Mouse (Mus musculus): ENCODE measurements around the gene Sap30bp. TPM values are rescaled to one million over a fixed set of nuclear protein-coding genes. Genes with fewer than 3 reads are reported as not detected.

Gene Sap30bp
- polyA plus RNA-seq (2012; rRNA removed), result 75.4 and 142 TPM in 2 replicates

DNA sequence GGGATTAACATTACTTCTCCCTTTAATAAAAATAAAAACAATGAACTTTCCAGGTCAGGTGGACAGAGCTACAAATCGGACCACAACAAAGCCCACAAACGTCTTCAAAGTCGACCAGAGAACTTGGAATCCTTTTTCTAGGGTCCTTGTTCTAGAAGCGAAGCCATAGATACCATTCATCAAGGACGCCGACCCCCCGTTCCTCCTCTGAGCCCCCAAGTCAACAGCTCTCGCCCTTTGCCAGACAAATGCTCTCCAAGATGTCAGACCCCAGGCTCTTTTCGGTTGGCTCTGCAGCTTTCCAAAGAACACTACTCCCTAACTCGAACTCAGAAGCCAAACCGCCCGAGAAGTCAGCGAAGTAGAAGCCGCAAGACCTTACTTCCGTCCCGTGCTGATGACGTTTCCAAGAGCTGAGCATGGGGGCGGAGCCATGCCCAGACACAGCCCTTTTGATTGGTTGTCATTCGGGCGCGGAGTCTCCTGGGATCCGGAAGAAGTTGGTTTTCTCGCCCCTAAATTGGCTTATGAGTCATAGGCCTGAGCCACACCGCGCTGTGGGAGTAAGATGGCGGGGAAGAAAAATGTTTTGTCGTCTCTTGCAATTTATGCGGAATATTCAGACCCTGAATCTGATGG lies at the start of gene Sap30bp, which contains the start of gene Recql5:
Gene Sap30bp, plus strand, starts transcription at position 175 of the 639 bp plus-strand sequence.
Gene Recql5, minus strand, starts transcription at position 370 of the 639 bp plus-strand sequence.

DNA sequence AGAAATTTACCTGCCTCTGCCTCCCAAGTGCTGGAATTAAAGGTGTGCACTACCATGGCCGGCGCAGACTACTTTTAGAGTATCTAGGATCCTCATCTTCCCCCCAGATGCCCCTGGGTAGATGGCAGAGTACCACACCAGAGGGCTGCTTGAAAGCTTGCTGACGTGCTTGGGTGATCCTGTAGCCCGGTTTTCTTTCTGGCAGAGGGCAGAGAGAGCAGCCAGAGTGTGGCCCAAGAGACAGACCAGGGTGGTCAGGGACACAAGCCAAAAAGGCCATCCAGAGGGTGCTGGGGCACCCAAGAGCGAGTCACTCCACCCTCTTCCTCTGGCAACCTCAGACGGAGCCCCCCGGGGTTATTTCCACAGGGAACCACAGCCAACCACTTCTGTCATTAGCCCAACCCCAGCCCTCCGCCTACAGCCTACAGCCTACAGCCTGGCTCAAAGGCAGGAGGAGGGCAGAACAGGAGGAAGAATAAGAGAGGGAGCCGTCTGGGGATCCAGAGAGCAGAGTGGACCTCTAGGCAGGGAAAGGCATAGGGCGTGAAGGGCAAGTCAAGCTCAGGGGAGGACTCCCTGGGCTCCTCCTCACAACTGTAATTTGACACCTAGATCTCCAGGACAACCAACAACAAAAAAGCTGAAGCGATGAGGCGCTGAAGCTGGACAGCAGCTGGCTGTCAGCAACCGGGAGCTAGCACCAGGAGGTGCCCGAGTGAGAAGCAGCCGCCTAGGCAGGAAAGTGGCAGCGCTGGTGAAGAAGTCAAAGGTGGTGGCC lies 33.4 kb upstream of the Sap30bp start, which contains the start of gene Smim5:
Gene Smim5, plus strand, starts transcription at position 481 of the 781 bp plus-strand sequence.

DNA sequence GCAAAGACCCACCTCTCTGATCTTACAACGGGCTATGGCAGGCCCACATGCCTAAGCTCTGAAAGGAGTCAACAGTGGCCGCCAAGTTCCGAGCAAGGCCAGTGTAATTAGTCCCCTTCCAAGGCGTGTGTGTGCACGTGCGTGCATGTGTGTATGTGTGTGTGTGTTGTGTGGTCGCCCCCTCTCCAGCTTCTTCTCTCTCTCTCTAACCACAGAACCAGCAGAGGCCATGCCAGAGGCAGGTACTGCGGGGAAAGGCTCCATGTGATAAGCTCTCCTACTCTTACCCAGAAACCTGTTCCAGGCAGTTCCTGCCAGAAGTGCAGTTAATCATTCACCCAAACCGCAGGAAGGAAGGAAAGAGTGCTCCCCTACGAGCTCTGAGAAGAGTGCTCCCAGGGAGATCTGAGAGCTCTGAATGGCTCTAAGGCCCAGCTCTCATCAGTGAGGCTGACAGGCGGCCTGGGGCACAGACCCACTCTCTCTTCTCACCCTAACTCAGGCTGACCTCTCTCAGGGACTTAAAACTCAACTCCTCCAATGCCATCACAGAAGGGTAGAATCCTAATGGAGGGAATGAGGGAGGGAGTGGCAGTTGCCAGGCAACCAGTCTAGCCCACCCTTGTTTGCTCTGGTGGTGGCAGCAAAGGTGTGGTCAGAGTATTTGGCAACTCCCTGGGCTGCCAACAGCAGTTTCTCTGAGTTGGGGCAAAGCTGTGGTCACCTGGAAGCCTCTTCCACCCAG lies 21.3 kb upstream of the Sap30bp start, which contains the start of gene Smim6:
Gene Smim6, plus strand, starts transcription at position 386 of the 745 bp plus-strand sequence.

DNA sequence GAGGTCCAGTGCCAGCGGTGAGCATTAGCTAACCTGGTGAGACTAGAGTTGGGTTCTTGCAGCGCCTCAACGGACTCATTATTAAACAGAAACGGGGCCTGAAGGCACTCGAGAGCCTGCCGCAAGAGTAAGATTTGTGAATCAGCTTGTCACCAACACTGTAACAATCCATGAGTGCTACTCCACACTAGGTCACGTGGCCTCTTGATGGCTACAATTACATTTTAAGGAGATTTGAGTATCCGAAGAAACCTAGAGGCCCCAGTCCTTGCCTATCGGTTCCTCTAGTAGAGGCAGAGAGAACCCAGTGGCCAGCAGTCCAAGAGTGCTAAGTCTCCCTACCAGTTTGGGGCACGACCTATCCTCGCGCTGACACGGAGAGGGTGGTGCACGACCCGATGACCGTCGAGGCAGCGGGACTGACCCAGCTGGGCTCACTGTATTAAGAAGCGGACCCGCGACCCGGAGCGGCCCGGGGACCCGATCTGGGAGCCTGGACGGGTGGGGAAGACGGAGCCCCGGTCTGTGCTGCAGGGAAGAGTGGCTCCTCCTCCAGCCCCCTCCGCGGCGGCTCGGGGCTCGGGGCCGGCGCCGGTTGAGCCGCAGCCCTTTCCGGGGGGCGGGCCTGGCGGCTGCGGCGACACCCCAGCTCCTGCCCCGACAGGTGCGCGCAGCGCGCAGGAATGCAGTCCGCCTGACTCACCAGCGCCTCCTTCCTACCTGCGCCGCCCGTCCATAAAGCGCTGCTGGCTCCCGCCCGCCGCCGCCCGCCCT lies 41.4 kb downstream of the Sap30bp start, which contains the start of gene Itgb4:
Gene Itgb4, plus strand, starts transcription at position 401 of the 774 bp plus-strand sequence.

DNA sequence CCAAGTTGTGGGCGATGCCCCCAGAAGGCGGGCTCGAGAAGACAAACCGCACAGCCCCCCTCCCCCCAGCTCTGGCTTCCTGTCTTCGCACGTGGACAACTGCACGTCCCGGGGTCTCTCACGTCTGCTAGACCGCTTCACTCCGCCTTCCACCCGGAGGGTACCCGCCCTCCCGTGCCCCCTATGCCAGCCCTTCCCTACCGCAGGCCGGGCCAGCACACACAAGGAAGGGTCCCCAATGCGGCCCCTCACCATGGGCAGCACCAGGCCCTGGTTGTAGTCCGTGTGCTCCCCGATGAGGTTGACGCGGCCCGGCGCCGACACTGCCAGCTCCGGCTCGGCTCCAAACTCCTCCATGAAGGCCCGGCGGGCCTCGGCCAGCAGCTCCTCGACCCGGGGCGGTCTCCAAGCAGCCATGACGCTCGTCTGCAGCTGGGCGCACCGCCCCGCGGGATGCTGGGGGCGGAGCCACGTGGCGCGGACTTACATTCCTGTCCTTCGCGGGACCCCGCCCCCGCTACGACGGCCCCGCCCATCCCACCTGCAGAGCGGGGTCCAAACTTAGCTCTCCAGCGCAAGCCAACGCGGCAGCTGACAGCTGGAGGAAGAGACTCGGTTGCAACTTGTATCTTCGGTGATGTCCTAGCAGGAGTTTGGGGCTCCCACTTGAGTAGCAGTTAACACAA lies 79.3 kb downstream of the Sap30bp start, which contains the start of gene Galk1:
Gene Galk1, minus strand, starts transcription at position 458 of the 686 bp plus-strand sequence.

Other genes starting within 250 kb of the Sap30bp start
- gene Grb2, start 224.7 kb upstream of the Sap30bp start, polyA plus RNA-seq (2012; rRNA removed), result 66.4 and 72.0 TPM in 2 replicates
- 35.3 and 43.4 TPM in 2 replicates for gene Tmem94, start 167.8 kb upstream of the Sap30bp start, polyA plus RNA-seq (2012; rRNA removed)
- gene Caskin2, start 119.6 kb upstream of the Sap30bp start, polyA plus RNA-seq (2012; rRNA removed), result 22.0 and 25.5 TPM in 2 replicates
- gene Tsen54, start 118.6 kb upstream of the Sap30bp start, polyA plus RNA-seq (2012; rRNA removed), result 27.6 and 38.3 TPM in 2 replicates
- 5.4 and 6.8 TPM in 2 replicates for gene Llgl2, start 109.2 kb upstream of the Sap30bp start, polyA plus RNA-seq (2012; rRNA removed)
- gene Myo15b, start 74.9 kb upstream of the Sap30bp start, polyA plus RNA-seq (2012; rRNA removed), result 0.36 and 0.45 TPM in 2 replicates
- 2.5 and 2.6 TPM in 2 replicates for gene Smim5, start 33.3 kb upstream of the Sap30bp start, polyA plus RNA-seq (2012; rRNA removed)
- gene Smim6, start 21.3 kb upstream of the Sap30bp start, polyA plus RNA-seq (2012; rRNA removed), result 0.19 and 0.34 TPM in 2 replicates
- gene Recql5, start 195 bp downstream of the Sap30bp start, polyA plus RNA-seq (2012; rRNA removed), result 27.1 and 28.0 TPM in 2 replicates
- 0.67 and 0.72 TPM in 2 replicates for gene Itgb4, start 41.4 kb downstream of the Sap30bp start, polyA plus RNA-seq (2012; rRNA removed)
- gene Galk1, start 79.4 kb downstream of the Sap30bp start, polyA plus RNA-seq (2012; rRNA removed), result 72.5 and 76.2 TPM in 2 replicates
- 838 and 897 TPM in 2 replicates for gene H3f3b, start 94.7 kb downstream of the Sap30bp start, polyA plus RNA-seq (2012; rRNA removed)
- gene Unk, start 97.0 kb downstream of the Sap30bp start, polyA plus RNA-seq (2012; rRNA removed), result 57.1 and 63.4 TPM in 2 replicates
- 2.0 and 3.3 TPM in 2 replicates for gene Unc13d, start 144.7 kb downstream of the Sap30bp start, polyA plus RNA-seq (2012; rRNA removed)
- 42.1 and 67.0 TPM in 2 replicates for gene Wbp2, start 153.7 kb downstream of the Sap30bp start, polyA plus RNA-seq (2012; rRNA removed)
- gene Trim47, start 193.9 kb downstream of the Sap30bp start, polyA plus RNA-seq (2012; rRNA removed), result 3.0 TPM in 2 replicates
- 1.6 and 2.8 TPM in 2 replicates for gene Trim65, start 197.8 kb downstream of the Sap30bp start, polyA plus RNA-seq (2012; rRNA removed)
- gene Mrpl38, start 205.6 kb downstream of the Sap30bp start, polyA plus RNA-seq (2012; rRNA removed), result 41.1 and 57.1 TPM in 2 replicates
- 90.4 and 121 TPM in 2 replicates for gene Fbf1, start 234.9 kb downstream of the Sap30bp start, polyA plus RNA-seq (2012; rRNA removed)

Data from central nervous system, embryonic 11.5 days (tissue).